Mouse (Mus musculus): ENCODE measurements around the gene Cd81.

DNA sequence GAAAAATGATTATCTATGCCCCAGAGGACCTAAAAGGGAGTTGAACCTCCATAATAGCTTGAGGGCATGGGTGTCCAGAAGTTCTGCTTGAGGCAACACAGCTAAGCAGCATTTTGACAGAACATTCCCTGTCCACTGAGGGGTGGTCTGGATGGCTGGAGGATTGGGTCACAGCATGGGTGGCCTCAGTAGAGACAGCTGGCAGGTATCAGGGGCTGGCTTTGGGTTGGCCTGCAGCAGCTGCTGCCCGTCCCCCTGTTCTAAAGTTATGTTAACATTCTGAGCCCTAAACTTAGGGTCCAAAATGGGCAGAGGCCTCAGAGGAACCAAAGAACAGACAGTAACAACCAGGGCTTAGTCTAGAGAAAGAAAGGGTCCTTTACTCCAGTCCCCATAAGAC, 41.3 kb upstream of the Cd81 start:
- TF ChIP-seq CTCF (IDR thresholded peaks at IDR 0.05; ENCODE audit: control insufficient read depth, insufficient read depth, insufficient replicate concordance, low read depth, low read length) (no peak), POLR2A (IDR thresholded peaks at IDR 0.05; ENCODE audit: control insufficient read depth, low read depth, low read length) (no peak)

Data from testis, adult 2 months (tissue).